Mouse (Mus musculus): ENCODE results near the gene Acin1. TPM values are rescaled to one million over a fixed set of nuclear protein-coding genes. Genes with fewer than 3 reads are reported as not detected.

The Acin1 gene
- 100 to 1,000 TPM; 140 to 178 TPM for total RNA-seq (2021)
- long read RNA-seq, experiment 1, partial matches to known transcripts: 20 of 50 reads
- long read RNA-seq, experiment 1, other reads (novel, unspliced or antisense): 25 of 50 reads
- long read RNA-seq, experiment 2, full-length matches to known transcripts: 2 of 14 reads
- long read RNA-seq, experiment 2, partial matches to known transcripts: 2 of 14 reads
- long read RNA-seq, experiment 2, other reads (novel, unspliced or antisense): 10 of 14 reads

DNA sequence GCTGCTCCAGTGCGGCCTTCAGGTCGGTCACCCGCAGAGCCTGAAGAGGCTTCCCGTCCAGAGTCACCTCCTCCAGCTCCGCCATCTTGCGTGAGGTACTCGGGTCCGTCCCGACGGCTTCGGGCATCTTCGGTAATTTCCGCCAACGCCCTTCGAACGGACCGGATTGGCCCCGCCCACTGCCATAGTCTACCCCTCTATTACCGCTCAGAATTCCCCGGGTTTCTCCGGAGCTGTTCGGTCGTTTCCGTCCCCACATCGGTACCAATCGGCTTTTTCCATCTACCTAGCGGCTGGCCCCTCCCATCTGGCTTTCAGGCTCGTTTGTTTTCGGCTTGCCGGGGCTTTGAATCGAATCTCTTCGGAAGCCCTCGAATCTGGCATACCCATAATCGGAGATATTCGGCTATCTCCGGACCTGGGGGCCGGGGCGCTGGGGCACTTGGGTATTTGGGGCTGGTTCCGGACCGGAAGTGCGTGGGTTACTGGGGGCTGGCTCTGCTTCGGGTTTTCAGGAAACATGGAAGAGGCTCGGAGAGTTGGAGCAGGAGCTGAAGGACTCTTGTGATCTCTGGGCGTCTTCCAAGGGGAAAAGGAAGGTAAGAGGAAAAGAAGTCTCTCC, at the start of gene Acin1:
Acin1 (minus strand) TSS at position 410 of the 622 bp plus-strand sequence.
- DNase-seq: peak; percentile 99 to 100

DNA sequence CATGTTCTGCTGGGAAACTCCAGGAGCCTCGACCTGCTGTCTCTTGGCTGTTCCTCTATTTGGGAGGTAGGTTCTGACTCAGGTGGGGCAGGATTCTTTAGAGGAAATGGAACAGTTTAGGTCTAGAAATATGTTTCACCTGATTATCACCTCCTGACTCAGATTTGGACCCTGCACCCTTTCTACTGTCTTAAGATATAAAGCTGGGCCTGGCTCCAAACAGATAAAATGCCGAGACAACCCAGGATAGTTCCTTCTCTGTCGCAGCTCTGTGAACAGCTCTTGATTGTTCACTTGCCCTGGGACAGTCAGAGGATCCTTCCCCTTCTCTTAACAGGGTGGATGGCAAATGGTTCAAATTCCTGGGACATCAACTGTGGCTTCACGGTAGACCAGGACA, 48.5 kb upstream of the Acin1 start:
- DNase-seq: no peak

DNA sequence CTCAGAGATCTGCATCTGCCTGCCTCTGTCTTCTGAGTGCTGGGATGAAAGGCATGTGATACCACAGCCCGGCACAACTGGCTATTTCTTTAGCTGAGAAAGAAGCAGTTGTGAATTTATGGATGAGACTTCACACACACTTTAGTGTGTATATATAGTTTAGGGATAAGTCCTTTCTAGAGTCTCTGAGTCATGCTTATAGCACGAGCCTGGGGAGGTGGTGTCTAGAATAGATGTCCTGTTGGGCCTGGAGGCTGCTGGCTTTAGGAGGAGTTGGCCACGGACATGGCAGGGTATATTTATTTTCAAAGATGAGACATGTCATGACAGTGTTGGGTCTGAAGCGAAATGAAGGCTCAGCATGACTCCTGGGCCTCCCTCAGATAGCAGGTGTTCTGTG, 47.3 kb upstream of the Acin1 start:
- DNase-seq: no peak

DNA sequence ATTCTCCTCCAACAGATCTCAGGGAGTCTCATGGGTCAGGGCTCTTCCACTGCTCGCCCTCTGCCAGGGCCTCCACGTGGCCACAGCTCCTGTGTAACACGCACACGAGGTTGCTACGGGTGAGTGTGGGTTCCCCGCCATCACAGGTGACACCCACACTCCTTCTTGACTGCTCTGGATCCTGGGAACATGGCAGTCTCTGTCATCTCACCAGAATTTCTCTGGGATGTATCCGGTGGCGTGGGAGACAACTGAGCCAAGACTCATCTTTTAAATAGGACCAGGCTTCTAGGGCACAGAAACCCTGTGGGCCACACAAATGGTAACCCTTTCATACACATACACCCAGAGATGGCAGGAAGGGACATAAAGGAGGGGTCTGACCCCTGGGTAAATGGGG, 45.5 kb upstream of the Acin1 start:
- DNase-seq: no peak

DNA sequence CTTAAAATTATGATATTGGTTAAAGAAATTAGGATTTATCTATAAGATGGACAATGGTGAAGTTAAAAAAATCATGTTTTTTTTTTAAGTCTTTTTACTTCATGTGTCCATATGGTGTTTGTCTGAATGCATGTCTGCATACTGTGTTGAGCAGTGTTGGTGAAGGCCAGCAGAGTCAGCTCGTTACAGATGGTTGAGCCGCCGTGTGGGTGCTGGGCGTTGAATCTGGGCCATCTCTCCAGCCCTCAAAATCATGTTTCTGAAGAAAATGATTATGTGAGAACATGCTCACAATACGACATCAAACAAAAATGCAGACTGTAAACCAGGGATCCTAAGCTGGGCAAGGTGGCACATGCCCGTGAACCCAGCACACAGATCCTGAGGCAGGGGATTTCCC, 43.6 kb upstream of the Acin1 start:
- DNase-seq: no peak

DNA sequence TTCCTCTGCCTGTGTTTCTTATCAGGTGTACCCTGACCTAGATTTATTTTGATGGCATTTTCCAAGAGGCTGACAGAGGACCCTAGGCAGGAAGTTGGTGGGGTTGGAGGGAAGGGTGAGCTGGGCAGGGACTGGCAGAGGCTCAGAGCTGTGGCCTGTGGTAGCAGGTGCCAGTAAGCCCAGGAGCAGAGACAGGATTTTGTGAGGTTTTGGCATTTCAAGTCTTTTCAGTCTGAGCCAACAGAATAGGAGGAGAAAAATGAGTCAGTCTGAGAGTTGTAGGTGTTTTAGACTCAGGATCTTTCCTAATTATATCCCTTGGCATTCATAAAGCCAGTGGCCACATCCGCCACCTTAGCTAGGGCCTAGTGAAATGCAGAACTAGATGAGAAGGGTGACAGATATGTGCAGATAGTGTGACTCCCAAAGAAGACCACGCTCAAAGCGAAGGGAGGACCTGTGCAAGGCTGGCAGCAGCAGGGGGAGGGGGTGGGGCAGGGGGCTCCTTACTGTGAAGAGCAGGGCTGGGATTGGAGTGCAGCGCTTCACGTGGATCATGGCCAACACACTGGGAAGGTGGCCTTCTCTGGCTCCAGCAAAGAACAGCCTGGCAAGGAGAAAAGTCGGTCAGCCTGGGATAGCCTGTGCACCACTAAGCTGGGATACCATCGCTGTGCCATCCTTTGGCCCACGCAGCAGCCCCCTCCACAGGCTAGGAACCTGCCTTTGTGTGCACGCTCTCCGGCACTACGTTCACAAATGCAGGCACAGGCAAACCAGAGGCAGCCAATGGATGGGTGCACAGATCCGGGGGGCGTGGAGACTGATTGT, 42.3 kb upstream of the Acin1 start:
- no peak for DNase-seq

DNA sequence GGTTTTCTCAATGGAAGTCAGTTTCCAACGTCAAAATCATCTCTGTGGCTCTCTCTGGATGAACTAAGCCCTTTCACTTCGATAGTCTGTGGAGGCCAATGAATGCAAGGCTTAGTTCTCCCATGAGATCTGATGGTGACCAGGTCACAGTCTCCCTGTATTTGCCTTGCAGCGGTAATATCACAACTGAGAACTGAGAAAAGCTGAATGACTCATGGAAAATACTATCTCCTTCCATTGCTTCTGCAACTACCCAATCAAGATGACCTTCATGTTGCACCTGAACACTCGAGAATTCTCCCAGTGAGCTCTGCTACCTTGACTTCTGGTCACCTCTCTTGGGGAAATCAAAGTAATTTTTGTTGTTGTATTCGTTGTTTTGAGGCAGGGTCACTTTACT, 40.8 kb upstream of the Acin1 start:
- DNase-seq: no peak

DNA sequence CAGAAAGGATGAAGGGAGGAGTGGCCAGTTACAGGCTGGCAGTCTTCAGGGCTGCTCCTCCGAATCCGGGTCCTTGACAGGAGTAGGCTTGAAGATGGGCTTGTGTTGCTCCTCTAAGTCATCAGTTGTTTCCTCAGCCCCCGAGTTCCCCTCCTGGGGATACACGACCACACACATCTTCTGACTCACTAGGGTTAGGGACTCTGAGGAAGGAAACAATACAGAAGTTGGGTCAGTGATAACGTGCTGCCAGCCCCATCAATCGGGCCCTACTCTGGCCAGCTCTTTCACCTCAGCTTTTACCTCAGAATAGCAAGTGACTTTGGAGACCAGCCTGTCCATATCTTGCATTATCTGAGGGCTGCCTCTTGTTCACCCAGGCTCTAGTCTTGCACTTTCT, 37.3 kb upstream of the Acin1 start:
- DNase-seq: no peak

DNA sequence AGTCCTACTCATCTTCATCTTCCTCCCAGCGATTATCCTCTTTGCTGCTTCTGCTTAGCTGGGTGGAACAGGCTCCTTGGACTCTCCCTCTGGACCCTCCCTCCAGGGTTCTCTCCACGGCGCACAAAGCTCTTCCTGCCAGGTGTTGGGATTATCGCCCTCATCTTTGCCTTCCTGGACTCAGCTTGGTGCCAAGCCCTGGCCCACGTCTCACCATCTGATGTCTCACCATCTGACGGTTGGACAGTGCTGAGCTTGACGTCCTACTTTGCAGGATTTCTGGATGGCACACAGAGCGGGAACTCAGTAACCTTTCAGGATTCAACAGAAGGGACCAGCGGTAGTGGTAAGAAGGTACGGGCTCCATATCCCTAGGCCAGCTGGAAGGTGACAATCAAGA, 35.0 kb upstream of the Acin1 start:
- no peak for DNase-seq

DNA sequence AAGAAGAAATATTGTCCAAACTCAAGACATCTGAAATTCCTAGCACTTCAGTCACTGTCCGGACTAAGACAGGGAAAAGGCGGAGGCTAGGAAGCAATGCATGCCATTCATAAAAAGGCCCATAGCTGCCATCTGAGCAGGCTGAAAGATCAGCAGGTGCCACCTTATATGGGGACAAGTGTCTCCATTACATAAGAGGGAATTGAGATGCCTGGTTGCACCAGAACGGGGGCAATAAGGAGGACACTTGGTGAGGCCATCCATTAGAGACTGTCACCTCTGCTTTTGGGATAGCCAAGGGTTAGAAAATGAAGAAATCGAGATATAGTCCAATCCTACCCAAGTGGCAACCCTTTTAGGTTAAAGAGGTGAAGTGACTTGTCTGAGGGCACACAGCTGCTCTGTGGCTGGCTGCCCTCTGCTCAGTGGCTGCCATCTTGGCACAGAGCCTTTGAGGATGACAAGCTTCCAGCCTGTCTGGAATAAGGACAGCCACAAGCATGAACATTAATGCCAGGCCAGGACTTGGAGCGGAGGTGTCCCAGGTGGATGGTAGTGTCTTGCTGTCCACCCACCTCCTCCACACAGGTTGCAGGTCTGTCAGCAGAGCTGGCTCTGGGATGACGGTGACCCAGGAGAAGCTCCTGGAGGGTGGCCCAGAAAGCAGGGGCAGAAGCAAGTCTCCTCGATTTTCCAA, 34.1 kb upstream of the Acin1 start:
- peak in 1 of 2 experiments; percentile 23 for DNase-seq

DNA sequence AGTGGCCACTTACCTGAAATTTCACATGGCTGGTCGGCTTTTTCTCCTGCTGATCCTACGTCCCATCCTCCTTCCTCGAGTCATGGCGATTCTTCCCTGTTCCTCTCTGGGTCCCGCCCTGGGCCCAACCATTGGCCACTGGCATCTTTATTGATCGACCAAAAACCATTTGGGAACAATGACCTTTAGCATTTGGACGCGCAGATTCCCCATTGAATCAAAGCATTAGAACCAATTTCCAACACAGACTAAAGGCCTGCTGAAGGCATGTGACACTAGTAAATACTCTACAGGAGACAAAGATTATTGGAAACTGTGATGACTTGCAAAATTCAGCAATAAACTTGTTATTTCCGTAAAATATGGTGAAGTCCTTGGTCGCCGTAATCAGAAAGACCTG, 33.3 kb upstream of the Acin1 start:
- DNase-seq: no peak

DNA sequence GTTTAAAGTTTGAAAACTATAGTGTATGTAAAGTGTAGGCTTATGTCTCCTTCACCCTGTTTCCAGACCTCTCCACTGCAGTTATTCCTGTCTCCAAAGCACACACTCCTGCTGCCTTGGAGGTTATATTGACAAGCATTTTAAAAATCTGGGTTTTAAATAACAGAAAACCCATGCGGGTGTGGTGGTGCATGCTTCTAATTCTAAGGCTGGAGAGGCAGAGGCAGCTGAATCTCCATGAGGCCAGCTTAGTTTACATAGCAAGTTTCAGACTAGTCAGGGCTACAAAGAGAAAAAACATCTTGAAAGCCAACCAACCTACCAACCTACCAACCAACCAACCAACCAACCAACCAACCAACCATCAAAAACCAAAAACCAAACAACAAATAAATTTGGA, 28.7 kb upstream of the Acin1 start:
- DNase-seq: no peak

DNA sequence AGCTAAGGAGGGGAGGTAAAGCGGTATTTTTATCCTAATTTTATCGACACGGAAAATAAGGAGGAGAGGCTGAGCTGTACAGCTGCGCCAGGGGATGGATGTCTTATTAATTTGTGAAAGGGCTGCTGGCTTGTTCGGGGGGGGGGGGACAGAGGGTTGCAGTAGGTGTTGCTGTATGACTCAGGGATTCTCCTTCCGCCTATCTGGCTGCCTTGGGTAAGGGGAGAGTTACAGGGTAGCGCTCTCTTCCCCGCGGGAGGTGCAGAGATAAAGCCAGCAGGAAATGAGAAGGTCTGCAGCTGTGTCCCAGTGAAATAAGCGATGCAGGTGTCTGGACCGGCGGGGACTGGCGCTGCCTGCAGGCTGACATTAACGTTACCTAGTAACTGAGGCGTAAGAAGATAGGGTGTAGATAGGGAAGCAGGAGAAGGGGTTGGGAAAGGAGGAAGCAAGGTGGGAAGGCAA, 27.9 kb upstream of the Acin1 start:
- peak; percentile 17 to 31 for DNase-seq

DNA sequence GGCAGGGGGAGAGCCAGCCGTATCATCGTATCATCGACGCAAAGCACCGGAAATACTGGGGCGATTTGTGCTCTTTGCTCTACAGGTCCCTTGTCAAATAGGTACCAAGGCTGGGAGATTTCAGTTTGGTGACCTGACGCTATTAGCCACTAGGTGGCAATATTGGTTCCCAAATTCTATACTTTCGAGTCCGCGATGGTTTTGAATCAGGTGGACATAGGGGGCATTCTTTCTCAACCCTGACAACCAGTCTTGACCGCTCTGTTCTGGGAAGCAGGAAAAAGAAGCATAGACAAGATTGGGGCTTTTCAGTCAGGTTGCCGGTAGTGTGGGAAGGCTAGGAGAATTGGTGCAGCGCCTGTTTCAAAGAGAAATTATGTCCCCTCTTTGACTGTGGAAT, 27.4 kb upstream of the Acin1 start:
- DNase-seq: peak; percentile 51 to 64

DNA sequence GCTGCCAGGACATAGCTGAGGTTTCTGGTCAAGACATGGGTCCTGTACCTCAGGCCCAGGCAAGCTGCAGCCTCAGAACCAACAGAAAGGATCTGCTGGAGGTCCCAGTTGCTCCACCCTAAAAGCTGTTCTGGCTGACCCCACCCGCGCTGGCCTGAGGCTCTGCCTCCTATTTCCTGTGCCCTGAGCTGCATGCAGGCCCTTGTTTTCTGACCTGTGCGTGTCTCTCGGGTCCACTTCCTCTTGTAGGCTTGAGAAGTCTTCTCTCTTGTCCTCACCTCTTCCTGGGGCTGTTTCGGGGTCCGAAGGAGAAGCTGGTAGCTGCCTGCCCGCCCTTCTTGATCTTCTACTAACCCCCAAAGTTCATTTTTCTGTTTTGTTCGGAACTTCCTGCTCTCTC, 26.1 kb upstream of the Acin1 start:
- peak; percentile 19 to 53 for DNase-seq

DNA sequence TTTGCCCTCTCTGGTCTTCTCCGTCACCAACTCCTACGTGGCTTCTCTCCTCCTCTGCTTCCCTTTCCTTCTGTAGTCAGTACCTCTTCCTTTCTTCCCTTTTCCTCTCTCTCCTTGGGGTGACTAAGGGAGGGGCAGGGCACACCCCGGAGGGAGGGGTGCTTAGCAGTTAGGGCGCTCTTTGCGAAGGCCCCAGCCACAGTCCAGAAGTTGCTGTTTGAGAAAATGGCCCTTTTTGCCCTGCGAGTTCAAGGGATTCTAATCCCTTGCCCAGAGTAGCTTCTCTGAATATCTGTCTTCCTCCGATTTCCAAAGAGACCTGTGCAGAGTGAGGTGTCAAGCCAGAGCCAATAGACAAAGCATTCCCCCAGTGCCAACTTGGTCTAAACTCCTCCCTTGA, 25.3 kb upstream of the Acin1 start, which contains the start of gene Cebpe:
Cebpe (minus strand) TSS at position 101 of the 400 bp plus-strand sequence.
- no peak for DNase-seq

DNA sequence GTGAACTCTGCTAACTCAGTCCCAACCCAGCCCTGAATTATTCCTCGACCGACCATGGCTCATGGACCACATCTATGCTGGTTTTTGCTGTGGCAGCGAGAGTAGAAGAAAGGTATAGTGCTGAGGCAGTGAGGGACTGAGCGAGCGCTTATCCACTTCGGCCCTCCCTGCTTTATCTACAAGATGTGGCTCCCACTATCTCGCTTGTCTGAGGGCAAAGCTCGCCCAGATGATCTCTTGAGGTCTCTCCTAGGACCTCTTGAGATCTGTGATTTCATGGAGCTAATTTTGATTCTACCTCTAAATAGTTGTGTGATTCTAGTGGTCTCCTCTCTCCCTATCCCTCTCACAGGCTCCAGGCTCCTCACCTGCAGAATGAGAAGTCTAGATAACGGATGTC, 22.3 kb upstream of the Acin1 start:
- DNase-seq: no peak

DNA sequence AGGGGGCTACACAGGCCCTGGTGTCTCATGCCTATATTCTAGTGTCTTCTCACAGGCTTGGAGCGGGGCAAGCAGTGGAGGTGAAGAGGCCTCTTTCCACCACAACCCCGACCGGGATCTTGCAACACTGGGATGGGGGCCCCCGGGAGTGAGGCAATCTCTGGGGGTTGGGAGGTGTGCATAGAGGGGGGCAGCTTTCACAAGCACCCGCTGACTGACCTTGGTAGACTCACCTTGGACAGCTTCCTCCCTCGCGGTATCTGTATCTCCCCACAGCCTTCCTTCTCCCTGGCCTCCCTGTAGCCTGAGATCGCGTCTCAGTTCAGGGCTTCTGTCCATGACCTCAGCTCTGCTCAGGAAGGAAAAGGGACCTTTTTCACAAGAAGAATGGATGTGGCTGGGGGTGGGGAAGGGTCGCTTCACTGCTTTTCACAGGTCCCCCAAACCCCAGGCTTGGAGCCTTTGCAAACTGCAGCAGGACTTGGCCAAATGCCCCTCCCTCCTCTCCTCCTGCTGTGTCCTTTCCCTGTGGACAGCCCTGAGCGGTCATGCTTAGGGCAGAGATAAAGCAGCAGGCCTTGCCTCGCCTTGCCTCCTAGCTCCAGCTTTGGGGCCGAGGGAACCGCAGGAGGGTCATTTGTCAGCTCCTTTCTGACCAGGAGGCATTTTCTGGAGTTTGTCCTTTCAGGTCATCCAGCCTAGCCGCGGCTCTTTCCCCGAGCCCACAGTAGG, 20.0 kb upstream of the Acin1 start:
- DNase-seq: peak in 1 of 2 experiments; percentile 29

DNA sequence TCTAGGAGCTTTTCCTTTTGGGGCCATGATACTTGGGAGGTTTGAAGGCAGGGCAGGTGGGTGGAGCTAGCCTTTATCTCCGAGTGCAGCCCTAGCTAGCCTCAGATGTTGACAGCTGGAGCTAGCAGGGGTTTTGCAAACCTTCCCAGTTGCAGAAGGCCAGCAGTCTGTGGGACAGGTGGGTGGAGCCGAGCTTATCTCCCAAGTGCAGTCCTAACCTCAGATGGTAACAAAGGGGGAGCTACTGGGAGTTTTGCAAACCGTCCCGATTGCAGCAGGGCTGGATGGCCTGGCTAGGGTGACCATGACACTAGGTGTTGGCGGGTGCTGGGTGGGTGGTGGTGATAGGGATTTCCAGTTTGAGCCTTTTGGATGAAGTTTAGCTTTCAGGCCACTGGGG, 19.1 kb upstream of the Acin1 start:
- peak in 1 of 2 experiments; percentile 38 for DNase-seq

DNA sequence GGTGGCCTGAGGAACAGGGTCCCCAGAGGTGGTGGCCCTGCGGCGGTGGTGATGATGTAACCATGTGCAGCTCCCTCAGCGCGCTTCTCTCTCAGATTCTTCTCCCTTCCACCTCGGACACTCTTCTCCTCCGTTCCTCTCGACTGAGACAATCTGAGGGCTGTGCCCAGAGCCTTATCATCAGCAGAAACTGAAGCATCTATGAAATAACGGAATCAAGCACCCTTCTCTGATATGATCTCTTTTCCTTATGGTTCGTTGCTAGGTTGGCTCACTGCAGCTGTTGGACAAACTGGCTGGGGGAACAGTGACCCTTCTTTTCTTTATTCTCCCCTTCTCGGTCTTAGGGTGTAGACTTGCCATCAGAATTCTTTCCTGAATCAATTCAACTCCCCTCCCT, 16.5 kb upstream of the Acin1 start:
- no peak for DNase-seq

DNA sequence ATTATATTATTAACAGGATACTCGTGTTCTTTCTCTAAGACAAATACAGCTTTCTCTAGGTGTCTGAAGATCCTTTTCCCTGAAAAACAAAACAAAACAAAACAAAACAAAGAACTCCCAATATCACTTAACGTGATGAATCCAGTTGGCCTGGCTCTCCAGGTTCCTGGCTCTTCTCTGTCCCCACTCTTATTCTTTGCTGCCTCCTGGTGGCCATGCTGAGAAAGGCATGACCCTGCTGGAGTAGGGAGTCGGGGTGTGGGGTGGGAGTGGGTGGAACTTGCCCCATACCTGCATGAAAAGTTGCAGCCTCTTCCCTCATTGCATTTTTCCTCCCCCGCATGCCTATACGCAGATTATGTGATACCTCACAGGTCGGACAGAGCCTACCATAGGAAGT, 14.6 kb upstream of the Acin1 start:
- peak; percentile 85 to 86 for DNase-seq

DNA sequence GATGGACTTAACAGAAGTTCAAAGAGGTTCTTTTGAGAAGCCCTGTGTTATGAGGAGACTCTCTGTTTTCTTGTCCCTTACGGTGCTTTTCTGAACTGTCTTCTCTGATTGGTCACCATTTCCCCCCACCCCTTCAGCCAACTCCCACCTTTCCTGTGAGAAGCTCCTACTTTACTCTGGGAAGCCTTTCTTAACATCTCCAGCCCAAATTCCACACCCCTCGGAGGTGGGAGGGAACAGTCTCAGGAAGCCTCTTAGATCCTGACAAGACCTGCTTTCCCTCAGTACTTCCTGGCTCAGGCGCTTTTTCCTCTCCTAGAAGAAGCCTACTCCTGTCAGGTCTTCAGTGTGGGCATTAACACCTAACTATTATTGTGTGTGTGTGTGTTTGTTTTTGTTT, 12.9 kb upstream of the Acin1 start:
- DNase-seq: no peak

All from adrenal gland, postnatal 36 days (tissue).